Mouse (Mus musculus): ENCODE data around the gene Tmem164.

GRCm38 (mm10) chrX:142688509-142688908, 7.3 kb downstream of the Tmem164 start:
- TF ChIP-seq CEBPB (IDR thresholded peaks at IDR 0.05; ENCODE audit: low read depth) (no peak), CTCF (IDR thresholded peaks at IDR 0.05; ENCODE audit: control insufficient read depth, insufficient read depth, insufficient read length) (no peak), USF1 (IDR thresholded peaks at IDR 0.05; ENCODE audit: low read depth) (no peak)
